Mouse (Mus musculus) olfactory bulb, adult 2 months (tissue): ENCODE measurements around the gene AC131692.1. TPM values are rescaled to one million over a fixed set of nuclear protein-coding genes. Genes with fewer than 3 reads are reported as not detected.
"Not testable (repeated sequence)": the region's sequence is repeated elsewhere in the genome, so short reads cannot be mapped to it uniquely, and the experiment has no call there.

Source experiments
- H3K27ac ChIP-seq: fragments of 200-500 bp; 2 replicates; pipeline ENCODE4 v1.5.1; 2012; ENCODE audit warnings: low read depth, low read length; ENCODE audit not compliant: insufficient read depth
- H3K4me1 ChIP-seq: fragments of 200-500 bp; 2 replicates; pipeline ENCODE4 v1.6.1; 2012; ENCODE audit warnings: low read length; ENCODE audit not compliant: control insufficient read depth, insufficient read depth
- H3K4me3 ChIP-seq: fragments of 200-500 bp; 2 replicates; pipeline ENCODE4 v1.5.1; 2012; ENCODE audit warnings: mild to moderate bottlenecking, low read depth, low read length, moderate library complexity; ENCODE audit not compliant: insufficient read depth
- CTCF ChIP-seq: fragments of 200-500 bp; IDR thresholded peaks from 2 replicates; pipeline ENCODE4 v1.5.1; 2012; ENCODE audit warnings: low read depth, mild to moderate bottlenecking, low read length, moderate library complexity; ENCODE audit not compliant: insufficient read depth
- POLR2A ChIP-seq: fragments of 200-500 bp; IDR thresholded peaks from 2 replicates; pipeline ENCODE4 v1.6.1; 2012; ENCODE audit warnings: mild to moderate bottlenecking, low read depth, low read length, moderate library complexity; ENCODE audit not compliant: insufficient read depth
- WGBS: fragments of 180-500 bp; shearing (Covaris S2); methylation state at CpG from one replicate; pipeline ENCODE4 v1.1.7; 2018; 5-methylcytosine and 5-hydroxymethylcytosine counted together
- polyA plus RNA-seq: library from polyadenylated mRNA; stranded (reverse); fragments of >200 nt; gene quantifications from 2 replicates; pipeline ENCODE4 v1.2.4, GENCODE M21; 2012; ENCODE audit warnings: low replicate concordance; ENCODE audit not compliant: missing spikeins, insufficient read depth, insufficient read length

The AC131692.1 gene
- polyA plus RNA-seq, 1 experiment, result not detected

GRCm38 (mm10) chr19:6123330-6123729, 29.1 kb downstream of the AC131692.1 start:
- WGBS, result 64% methylated on average over 8 of the region's 8 CpGs
- H3K27ac ChIP-seq, result no peak overlapping the region

GRCm38 (mm10) chr19:6124898-6125297, 30.7 kb downstream of the AC131692.1 start:
- WGBS, result 67% methylated on average over 2 of the region's 2 CpGs
- no peak for TF ChIP-seq POLR2A
- TF ChIP-seq CTCF, result no peak
- no peak overlapping the region for H3K27ac ChIP-seq

More at GRCm38 (mm10) chr19:6123330-6123729, 29.1 kb downstream of the AC131692.1 start:
- no peak overlapping the region for H3K4me3 ChIP-seq
- H3K4me1 ChIP-seq, result 0 out of 2 replicates have a peak, but pooled peaks cover 2% of the 10 kb centered on the region
- TF ChIP-seq POLR2A (no peak), CTCF (no peak)

GRCm38 (mm10) chr19:6126289-6126688, 32.1 kb downstream of the AC131692.1 start:
- TF ChIP-seq CTCF, result no peak
- no peak for TF ChIP-seq POLR2A
- 24% methylated on average over 4 of the region's 4 CpGs for WGBS

More at GRCm38 (mm10) chr19:6124898-6125297, 30.7 kb downstream of the AC131692.1 start:
- Histone ChIP-seq H3K4me3 (no peak overlapping the region), H3K4me1 (no peaks in the 10 kb centered on the region)

DNA sequence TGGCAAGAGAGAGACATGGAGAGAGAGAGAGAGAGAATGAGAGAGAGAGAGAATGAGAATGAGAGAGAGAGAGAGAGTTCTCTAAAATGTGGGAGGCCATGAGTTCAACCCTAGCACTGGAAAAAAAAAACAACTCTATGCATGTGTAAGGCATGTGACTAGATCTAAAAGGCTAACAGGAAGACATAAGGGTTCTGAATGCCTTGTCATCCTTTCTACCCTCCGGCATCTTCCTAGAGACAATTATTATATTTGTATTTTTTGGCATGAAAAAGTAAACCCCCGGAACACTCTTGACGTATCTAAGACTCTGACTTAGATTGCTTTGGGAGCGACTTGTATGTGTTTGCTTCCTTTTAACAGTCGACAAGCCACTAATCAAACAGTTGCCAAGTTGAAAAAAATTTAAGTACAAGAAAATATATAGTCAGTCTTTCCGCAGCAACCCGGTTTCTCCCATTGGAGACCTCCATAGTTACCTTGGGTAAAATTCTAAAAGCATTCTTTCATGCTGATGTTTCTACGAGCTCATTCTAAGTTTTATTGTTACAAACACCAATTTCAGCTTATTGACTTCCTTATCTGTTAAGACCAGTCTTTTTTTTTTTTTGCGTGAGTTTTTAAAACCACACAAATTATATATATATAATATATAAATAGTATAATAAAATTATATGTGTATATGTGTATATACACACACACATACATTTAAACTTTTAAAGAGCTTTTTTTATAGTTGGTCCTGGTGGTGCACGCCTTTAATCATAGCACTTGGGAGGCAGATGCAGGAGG, 32.8 kb downstream of the AC131692.1 start:
- 69% methylated on average over 10 of the region's 10 CpGs for WGBS
- TF ChIP-seq POLR2A (no peak), CTCF (no peak)
- Histone ChIP-seq H3K4me3 (peak overlapping the region; percentile 82), H3K27ac (0 out of 2 replicates have a peak overlapping the region, but pooled peaks have one; percentile 95), H3K4me1 (no peaks in the 10 kb centered on the region)

More at GRCm38 (mm10) chr19:6126289-6126688, 32.1 kb downstream of the AC131692.1 start:
- Histone ChIP-seq H3K4me1 (no peaks in the 10 kb centered on the region), H3K27ac (no peak overlapping the region), H3K4me3 (no peak overlapping the region)

- under 1% methylated on average over 32 of the region's 32 CpGs for WGBS
- H3K4me1 ChIP-seq, result no peaks in the 10 kb centered on the region
- peak within 1 kb of the TSS; percentile 82 for H3K4me3 ChIP-seq
- TF ChIP-seq POLR2A (peak; percentile 49; the same call in 1 of the 2 replicates), CTCF (no peak)
- peak within 1 kb of the TSS; percentile 95 for H3K27ac ChIP-seq
Measured at GRCm38 (mm10) chr19:6127760-6128341, 33.6 kb downstream of the AC131692.1 start, which contains the start of gene Snx15. TSS of gene Snx15 (minus strand) at chr19:6128304.

DNA sequence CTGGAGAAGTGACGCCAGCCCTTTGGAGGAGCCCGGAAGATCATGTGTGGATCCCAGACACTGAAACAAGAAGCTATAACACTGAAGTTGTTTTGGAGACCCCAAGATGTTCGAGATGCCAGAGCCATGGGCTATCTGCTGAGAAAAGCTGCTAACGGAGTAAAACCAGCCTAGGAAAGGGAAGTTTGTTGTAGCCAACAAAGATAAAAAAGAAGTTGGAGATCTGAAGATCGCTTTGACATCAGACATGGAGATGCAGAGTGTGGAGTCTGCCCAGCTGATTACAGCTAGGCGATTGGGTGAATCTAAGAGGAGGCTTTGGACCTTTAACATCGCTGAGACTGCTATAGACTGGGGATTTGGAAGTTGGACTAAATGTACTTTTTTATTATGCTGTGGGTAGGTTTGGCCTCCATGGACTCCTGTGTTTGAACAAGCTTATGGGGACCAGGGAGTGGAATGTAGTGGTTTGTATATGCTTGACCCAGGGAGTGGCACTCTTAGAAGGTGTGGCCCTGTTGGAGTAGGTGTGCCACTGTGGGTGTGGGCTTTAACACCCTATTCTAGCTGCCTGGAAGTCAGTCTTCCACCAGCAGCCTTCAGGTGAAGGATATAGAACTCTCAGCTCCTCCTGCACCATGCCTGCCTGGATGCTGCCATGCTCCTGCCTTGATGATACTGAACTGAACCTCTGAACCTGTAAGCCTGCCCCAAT, 36.4 kb downstream of the AC131692.1 start:
- not testable (repeated sequence) for H3K4me1 ChIP-seq, H3K27ac ChIP-seq, H3K4me3 ChIP-seq
- WGBS, result 79% methylated on average over 7 of the region's 7 CpGs

DNA sequence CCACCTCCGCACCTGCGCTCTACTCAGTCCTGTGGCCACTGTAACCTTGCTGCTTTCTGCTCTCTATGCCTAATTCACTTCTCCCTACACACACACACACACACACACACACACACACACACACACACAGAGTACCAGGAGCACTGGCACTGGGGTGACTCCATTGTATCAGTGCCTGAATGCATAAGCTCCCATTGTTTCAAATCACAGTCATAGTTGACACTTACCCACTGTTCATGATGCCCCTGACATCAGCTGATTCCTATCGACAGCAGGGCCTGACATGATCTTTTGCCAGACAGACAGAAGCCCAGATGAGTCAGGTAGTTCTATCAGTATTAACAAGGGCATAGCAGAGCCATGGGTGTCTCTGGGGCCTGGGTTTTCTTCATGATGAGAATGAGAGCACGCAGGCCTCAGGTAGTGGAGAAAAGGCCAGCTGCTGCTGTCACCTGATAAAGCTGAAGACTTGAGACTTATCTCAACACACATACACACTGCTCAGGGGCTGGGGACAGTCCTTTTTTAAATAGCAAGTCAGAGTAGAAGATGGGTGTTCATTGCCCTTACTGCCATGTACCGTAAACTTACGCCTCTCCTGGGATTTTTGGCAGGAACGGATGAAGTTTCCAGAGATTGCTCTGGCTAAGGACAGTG, 38.1 kb downstream of the AC131692.1 start:
- no peak for TF ChIP-seq CTCF
- no peak for TF ChIP-seq POLR2A
- Histone ChIP-seq H3K4me3 (no peak overlapping the region), H3K27ac (no peak overlapping the region), H3K4me1 (no peaks in the 10 kb centered on the region)
- WGBS, result 80% methylated on average over 7 of the region's 7 CpGs

DNA sequence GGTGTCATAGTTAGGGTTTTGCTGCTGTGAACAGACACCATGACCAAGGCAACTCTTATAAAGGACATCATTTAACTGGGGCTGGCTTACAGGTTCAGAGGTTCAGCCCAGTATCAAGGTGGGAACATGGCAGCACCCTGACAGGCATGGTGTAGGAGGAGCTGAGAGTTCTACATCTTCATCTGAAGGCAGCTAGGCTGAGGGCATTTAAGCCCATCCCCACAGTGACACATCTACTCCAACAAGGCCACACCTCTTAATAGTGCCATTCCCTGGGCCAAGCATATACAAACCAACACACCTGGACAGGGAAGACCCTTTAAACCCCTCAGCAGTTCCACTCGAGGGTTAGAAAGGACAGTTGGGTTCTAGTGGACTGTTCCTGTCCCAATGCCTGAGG, 39.0 kb downstream of the AC131692.1 start:
- H3K4me1 ChIP-seq, H3K4me3 ChIP-seq, H3K27ac ChIP-seq: not testable (repeated sequence)
- WGBS, result 39% methylated on average over 1 of the region's 1 CpGs
